Mouse (Mus musculus) hindbrain, embryonic 11.5 days (tissue): ENCODE data around the gene Ugt1a6b. TPM values are rescaled to one million over a fixed set of nuclear protein-coding genes. Genes with fewer than 3 reads are reported as not detected.
"Not testable (repeated sequence)": the region's sequence is repeated elsewhere in the genome, so short reads cannot be mapped to it uniquely, and the experiment has no call there.

Experiments
- ATAC-seq: fragments of 200-750 bp; cut with Nextera tagmentation; 2 replicates; pipeline ENCODE4 v1.8.0; 2017; ENCODE audit warnings: mild to moderate bottlenecking, moderate TSS enrichment, moderate library complexity; ENCODE audit not compliant: low FRiP score
- DNase-seq: peaks from one replicate; pipeline ENCODE4 v3.0.0-alpha.2; 2015; ENCODE audit warnings: low spot score
- H3K27ac ChIP-seq: fragments of 300-500 bp; sonication (generic); 2 replicates; pipeline ENCODE4 v1.5.1; 2014; ENCODE audit warnings: mild to moderate bottlenecking, low read depth, low read length
- H3K27me3 ChIP-seq: fragments of 300-500 bp; sonication (generic); 2 replicates; pipeline ENCODE4 v1.6.1; 2014; ENCODE audit warnings: mild to moderate bottlenecking, low read length, moderate library complexity, mixed read lengths; ENCODE audit not compliant: control insufficient read depth, insufficient read depth
- H3K36me3 ChIP-seq: fragments of 300-500 bp; sonication (generic); 2 replicates; pipeline ENCODE4 v1.6.1; 2014; ENCODE audit warnings: mild to moderate bottlenecking, low read length, moderate library complexity, mixed read lengths; ENCODE audit not compliant: control insufficient read depth, insufficient read depth
- H3K4me1 ChIP-seq: fragments of 300-500 bp; sonication (generic); replicated peaks from 2 replicates; pipeline ENCODE4 v1.6.1; 2014; ENCODE audit warnings: low read length, mixed read lengths; ENCODE audit not compliant: control insufficient read depth, insufficient read depth
- H3K4me2 ChIP-seq: fragments of 300-500 bp; sonication (generic); replicated peaks from 2 replicates; pipeline ENCODE4 v1.6.1; 2014; ENCODE audit warnings: mild to moderate bottlenecking, low read depth, low read length
- H3K4me3 ChIP-seq: fragments of 300-500 bp; sonication (generic); 2 replicates; pipeline ENCODE4 v1.5.1; 2014; ENCODE audit warnings: low read depth, low read length
- H3K9ac ChIP-seq: fragments of 300-500 bp; sonication (generic); 2 replicates; pipeline ENCODE4 v1.6.1; 2014; ENCODE audit warnings: low read depth, low read length
- H3K9me3 ChIP-seq: fragments of 300-500 bp; sonication (generic); 2 replicates; pipeline ENCODE4 v1.6.1; 2016; ENCODE audit warnings: low read length; ENCODE audit not compliant: control insufficient read depth
- WGBS: fragments of 180-500 bp; shearing (Covaris S2); extraction: QIAGEN DNeasy Blood & Tissue Kit; methylation state at CpG from one replicate; pipeline ENCODE4 v1.1.7; 2014; 5-methylcytosine and 5-hydroxymethylcytosine counted together
- polyA plus RNA-seq: library from polyadenylated mRNA; unstranded; fragments of >200 nt; fragmentation: Nextera tagmentation; extraction: Ambion mirVana; gene quantifications from 2 replicates; pipeline ENCODE4 v1.2.1, GENCODE M21; 2014

Gene Ugt1a6b
- polyA plus RNA-seq, 1 experiment from 2014 or later: 0.17 TPM

DNA sequence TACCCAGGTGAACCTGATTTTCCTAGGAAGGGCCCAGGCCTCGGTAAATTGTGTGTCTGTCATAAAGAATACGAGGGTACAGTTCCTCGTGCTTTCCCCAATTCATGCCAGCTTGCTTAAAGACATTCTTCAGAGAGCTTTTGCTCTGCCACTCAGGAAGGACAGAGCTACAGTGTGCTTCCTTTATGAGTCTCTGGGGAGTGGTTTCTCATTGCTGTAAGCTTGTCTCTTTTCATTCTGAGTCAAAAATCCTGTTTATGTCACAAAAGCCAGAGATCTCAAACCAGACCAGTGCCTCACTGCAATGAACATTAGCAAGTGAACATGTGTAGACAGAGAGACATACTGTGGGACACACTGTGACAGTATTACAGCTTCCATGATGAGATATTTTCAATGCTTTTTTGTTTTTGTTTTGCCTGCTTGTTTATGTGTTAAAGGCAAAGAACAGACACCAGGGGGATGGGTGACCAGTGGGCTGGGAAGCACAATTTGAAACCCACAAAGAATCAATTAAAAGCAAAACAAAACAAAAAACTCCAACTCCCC, 30.9 kb downstream of the Ugt1a6b start:
- Histone ChIP-seq H3K9me3 (no peaks in the 10 kb centered on the region), H3K4me1 (no peaks in the 10 kb centered on the region), H3K27ac (no peak overlapping the region), H3K9ac (no peak overlapping the region), H3K27me3 (no peaks in the 10 kb centered on the region), H3K4me2 (no peak overlapping the region), H3K36me3 (no peaks in the 10 kb centered on the region), H3K4me3 (no peak overlapping the region)
- no peak for ATAC-seq
- WGBS: 78% methylated on average over 3 of the region's 3 CpGs
- DNase-seq: no peak

DNA sequence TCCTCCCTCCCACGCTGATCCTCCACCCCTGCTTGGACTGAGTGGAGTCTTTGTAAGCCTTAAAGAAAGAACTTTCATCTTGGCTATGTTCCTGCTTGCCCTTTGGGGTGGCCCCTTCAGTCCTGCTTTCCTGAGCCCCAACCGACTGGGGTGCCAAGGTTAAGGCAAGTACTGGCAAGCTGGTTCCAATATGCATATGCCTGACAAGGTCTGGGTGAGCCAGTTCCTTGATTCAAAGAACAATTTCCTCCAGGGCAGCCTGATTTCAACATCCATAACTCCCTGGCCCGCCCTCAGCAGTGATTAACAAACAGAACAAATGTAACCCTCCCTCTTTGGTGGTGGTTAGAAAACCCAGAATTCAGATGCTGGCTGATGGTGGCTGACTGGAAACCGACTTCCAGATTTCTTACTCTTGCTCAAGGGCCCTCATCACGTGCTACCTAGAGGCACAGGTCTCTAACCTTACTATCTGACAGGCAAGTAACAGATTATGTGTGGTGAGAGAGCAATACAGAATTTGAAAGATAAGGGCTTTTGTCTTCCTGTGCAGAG, 31.5 kb downstream of the Ugt1a6b start, which contains the start of gene Ugt1a6a:
TSS of gene Ugt1a6a (plus strand) at position 353 of the 555 bp plus-strand sequence.
- not testable (repeated sequence) for H3K9me3 ChIP-seq, DNase-seq, H3K27me3 ChIP-seq, H3K36me3 ChIP-seq, H3K4me2 ChIP-seq, ATAC-seq, H3K27ac ChIP-seq, H3K9ac ChIP-seq, H3K4me1 ChIP-seq, H3K4me3 ChIP-seq
- 51% methylated on average over 4 of the region's 5 CpGs for WGBS

DNA sequence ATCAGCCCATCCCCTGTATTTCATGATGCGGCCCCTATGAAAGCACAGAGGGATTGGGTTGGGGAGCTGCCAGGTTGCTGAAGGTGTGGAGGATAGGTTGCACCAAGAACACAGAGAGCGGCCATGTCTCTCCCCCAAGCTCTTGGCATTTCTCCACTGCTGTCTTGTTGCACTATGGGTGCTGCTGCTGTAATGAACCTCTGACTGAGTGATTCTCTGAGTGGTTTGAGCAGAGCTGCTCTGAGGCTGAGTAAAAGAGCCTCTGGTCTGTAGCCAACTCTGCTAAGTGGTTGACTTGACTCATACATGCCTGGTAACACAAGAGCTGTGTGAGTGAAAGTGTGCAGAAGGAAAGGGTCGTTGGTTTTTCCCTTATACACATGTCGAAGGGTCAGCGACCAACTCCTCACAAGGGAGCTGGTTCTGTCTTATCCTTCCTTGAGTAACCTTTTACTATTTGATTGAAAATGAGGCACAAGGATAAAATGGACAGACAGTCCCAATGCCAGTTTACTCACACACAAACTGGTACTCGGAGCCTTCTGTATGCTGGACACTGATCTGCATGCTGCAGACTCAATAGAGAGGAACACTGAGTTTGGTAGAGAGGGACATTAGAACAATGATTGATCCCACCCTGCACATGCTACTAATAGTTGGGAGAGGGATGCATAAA, 32.3 kb downstream of the Ugt1a6b start:
- H3K9ac ChIP-seq, H3K36me3 ChIP-seq, H3K4me3 ChIP-seq, H3K27ac ChIP-seq, H3K4me1 ChIP-seq, ATAC-seq, H3K9me3 ChIP-seq, DNase-seq, H3K4me2 ChIP-seq, H3K27me3 ChIP-seq: not testable (repeated sequence)
- 90% methylated on average over 5 of the region's 6 CpGs for WGBS

DNA sequence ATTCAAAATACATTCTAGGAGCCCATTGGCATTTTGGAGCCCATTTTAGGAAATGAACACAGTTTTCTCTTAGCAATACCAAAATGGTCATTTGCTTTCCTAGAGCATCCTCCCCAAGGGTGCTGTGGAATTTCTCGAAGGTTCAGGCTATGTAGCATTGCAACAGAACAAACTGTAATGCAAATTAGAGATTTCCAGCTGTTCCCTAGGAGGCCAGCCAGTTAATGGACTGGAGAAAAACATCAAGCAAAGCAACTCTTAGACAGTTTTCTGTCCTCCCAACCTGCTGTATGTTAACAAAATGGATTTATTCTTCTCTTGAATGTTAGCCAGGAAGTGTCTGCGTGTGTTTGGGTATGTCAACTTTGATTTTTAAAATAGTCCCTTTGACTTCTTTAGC, 33.6 kb downstream of the Ugt1a6b start:
- ATAC-seq: no peak
- WGBS: 70% methylated on average over 2 of the region's 2 CpGs

DNA sequence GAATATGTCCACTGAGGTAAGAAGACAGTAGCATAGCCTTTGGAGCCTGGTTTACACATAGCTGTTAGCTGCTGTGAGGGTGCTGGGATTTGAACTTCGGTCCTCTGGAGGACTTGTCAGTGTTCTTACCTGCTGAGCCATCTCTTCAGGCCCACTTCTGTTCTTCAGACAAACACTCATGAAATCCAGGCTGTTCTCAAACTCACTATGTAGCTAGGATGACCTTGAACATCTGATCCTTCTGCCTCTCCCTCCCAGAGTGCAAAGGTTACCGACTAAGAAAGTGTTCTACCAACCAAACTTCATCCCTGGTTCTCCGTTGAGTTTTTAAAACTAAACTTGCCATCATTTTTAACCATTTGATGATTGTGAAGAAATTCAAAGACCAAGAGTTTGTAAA, 34.2 kb downstream of the Ugt1a6b start:
- ATAC-seq: no peak

More for the DNA sequence above, 33.6 kb downstream of the Ugt1a6b start:
- Histone ChIP-seq H3K9ac (no peak overlapping the region), H3K27ac (no peak overlapping the region), H3K4me3 (no peak overlapping the region), H3K4me2 (no peak overlapping the region), H3K27me3 (no peaks in the 10 kb centered on the region), H3K4me1 (no peaks in the 10 kb centered on the region), H3K36me3 (no peaks in the 10 kb centered on the region), H3K9me3 (no peaks in the 10 kb centered on the region)
- DNase-seq: no peak

DNA sequence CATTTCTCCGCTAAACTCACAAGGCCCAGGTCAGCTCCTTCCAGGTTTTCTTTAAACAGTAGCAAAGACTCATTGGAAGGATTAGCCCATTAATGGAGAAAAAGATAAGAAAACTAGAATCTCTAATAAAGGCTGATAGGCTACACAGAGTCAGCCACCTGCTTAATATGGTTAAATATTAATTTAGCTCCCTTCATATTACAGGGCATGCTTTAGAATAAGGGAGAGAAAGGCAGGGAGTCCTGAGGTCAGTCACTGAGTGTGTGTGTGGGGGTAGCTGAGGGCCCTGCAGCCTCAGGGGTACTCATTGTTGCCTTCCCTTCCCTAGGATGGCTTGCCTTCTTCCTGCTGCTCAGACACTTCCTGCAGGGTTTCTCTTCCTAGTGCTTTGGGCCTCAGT, 35.1 kb downstream of the Ugt1a6b start:
- Histone ChIP-seq H3K4me2 (no peak overlapping the region), H3K27ac (no peak overlapping the region), H3K36me3 (no peaks in the 10 kb centered on the region), H3K4me1 (no peaks in the 10 kb centered on the region), H3K27me3 (no peaks in the 10 kb centered on the region), H3K9me3 (no peaks in the 10 kb centered on the region), H3K9ac (no peak overlapping the region), H3K4me3 (no peak overlapping the region)
- DNase-seq (no peak), ATAC-seq (no peak)
- WGBS: 100% methylated on average over 1 of the region's 1 CpGs

More for the DNA sequence above, 34.2 kb downstream of the Ugt1a6b start:
- no peak for DNase-seq
- H3K36me3 ChIP-seq: no peaks in the 10 kb centered on the region
- WGBS: 85% methylated on average over 3 of the region's 3 CpGs
- no peak overlapping the region for H3K4me3 ChIP-seq
- H3K9ac ChIP-seq: no peak overlapping the region
- H3K4me1 ChIP-seq: no peaks in the 10 kb centered on the region
- no peak overlapping the region for H3K27ac ChIP-seq
- no peaks in the 10 kb centered on the region for H3K9me3 ChIP-seq
- no peaks in the 10 kb centered on the region for H3K27me3 ChIP-seq
- H3K4me2 ChIP-seq: no peak overlapping the region

DNA sequence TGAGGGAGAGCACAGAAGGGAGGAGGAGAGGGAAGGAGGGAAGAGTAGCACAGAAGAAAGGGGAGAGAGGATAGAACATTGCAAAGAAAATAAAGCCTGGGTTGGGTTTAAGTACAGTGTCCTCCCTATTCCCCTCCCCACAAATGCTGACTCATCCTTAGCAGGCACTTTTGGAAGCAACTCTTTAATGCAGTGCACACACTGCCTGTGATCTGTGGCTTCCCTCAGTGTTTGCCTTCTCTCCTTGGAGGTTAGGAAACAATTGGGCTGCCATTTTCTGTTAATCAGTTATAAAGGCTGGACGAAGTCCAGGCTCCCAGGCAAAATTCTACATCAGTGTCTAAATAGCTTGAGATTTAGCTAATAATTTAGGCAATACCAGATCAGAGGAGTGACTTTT, 37.4 kb downstream of the Ugt1a6b start:
- not testable (repeated sequence) for H3K9me3 ChIP-seq, ATAC-seq, H3K4me1 ChIP-seq, DNase-seq, H3K4me2 ChIP-seq, H3K27me3 ChIP-seq, H3K4me3 ChIP-seq, H3K27ac ChIP-seq, H3K36me3 ChIP-seq, H3K9ac ChIP-seq
- 46% methylated on average over 1 of the region's 1 CpGs for whole genome bisulfite sequencing

DNA sequence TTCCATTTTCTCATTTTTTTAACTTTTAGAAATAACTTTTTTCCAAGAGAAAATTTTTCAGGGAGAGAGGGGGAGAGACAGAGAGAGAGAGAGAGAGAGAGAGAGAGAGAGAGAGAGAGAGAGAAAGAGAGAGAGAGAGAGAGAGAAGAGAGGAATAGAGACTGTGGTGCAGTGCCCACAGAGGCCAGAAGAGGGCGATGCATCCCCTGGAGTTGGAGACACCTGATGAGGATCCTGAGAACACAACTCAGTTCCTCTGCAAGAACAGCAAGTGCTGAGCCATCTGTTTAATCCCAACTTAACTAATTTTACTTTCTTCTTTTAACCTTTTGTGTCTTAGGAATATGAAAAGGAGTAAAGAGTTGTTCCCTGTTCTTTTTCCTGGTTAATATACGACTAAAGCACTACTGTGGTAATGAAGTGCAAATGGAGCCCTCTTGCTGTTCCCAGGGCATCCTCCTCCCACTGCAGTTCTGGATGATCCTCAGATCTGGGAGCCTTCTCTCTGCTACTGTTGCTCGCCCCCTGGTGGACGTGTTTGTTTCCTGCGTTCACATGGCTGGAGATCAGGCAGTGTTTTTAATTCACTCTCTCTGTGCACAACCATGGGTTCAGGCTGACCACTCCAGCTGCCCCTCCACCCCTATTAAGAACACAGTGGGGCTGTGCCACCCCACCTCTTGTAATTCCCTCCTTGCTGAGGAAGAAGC, 41.1 kb downstream of the Ugt1a6b start:
- H3K9ac ChIP-seq, ATAC-seq: not testable (repeated sequence)
- 1% methylated on average over 5 of the region's 5 CpGs for WGBS

More for the DNA sequence above, 41.1 kb downstream of the Ugt1a6b start:
- not testable (repeated sequence) for H3K9me3 ChIP-seq, H3K27me3 ChIP-seq, H3K27ac ChIP-seq, H3K36me3 ChIP-seq, H3K4me1 ChIP-seq, H3K4me3 ChIP-seq, H3K4me2 ChIP-seq
- DNase-seq: peak; percentile 50
